Mouse (Mus musculus) midbrain, embryonic 13.5 days (tissue): ENCODE results near the gene 4930544D05Rik. TPM values are rescaled to one million over a fixed set of nuclear protein-coding genes. Genes with fewer than 3 reads are reported as not detected.

Experiments used
- ATAC-seq: fragments of 200-750 bp; cut with Nextera tagmentation; 2 replicates; pipeline ENCODE4 v1.8.0; 2017; ENCODE audit warnings: mild to moderate bottlenecking, moderate TSS enrichment, moderate library complexity
- H3K27ac ChIP-seq: fragments of 300-500 bp; sonication (generic); 2 replicates; pipeline ENCODE4 v1.5.1; 2015; ENCODE audit warnings: inconsistent platforms, mild to moderate bottlenecking, moderate library complexity
- H3K27me3 ChIP-seq: fragments of 300-500 bp; sonication (generic); 2 replicates; pipeline ENCODE4 v1.6.1; 2015; ENCODE audit warnings: mild to moderate bottlenecking, inconsistent platforms
- H3K36me3 ChIP-seq: fragments of 300-500 bp; sonication (generic); 2 replicates; pipeline ENCODE4 v1.6.1; 2015; ENCODE audit warnings: mild to moderate bottlenecking, inconsistent platforms
- H3K4me1 ChIP-seq: fragments of 300-500 bp; sonication (generic); replicated peaks from 2 replicates; pipeline ENCODE4 v1.6.1; 2015; ENCODE audit warnings: inconsistent platforms
- H3K4me2 ChIP-seq: fragments of 300-500 bp; sonication (generic); replicated peaks from 2 replicates; pipeline ENCODE4 v1.6.1; 2015; ENCODE audit warnings: moderate library complexity, mild to moderate bottlenecking, inconsistent platforms
- H3K4me3 ChIP-seq: fragments of 300-500 bp; sonication (generic); replicated peaks from 2 replicates; pipeline ENCODE4 v1.5.1; 2015; ENCODE audit warnings: mild to moderate bottlenecking, inconsistent platforms
- H3K9ac ChIP-seq: fragments of 300-500 bp; sonication (generic); replicated peaks from 2 replicates; pipeline ENCODE4 v1.6.1; 2015; ENCODE audit warnings: mild to moderate bottlenecking, inconsistent platforms
- H3K9me3 ChIP-seq: fragments of 300-500 bp; sonication (generic); 2 replicates; pipeline ENCODE4 v1.6.1; 2016; ENCODE audit warnings: mild to moderate bottlenecking, inconsistent platforms
- WGBS: fragments of 180-500 bp; shearing (Covaris S2); methylation state at CpG from one replicate; pipeline ENCODE4 v1.1.7; 2015; 5-methylcytosine and 5-hydroxymethylcytosine counted together
- polyA plus RNA-seq: library from polyadenylated mRNA; unstranded; fragments of >200 nt; fragmentation: Nextera tagmentation; extraction: Ambion mirVana; gene quantifications from 2 replicates; pipeline ENCODE4 v1.2.1, GENCODE M21; 2015

The 4930544D05Rik gene
- polyA plus RNA-seq, 1 experiment from 2014 or later: not detected

DNA sequence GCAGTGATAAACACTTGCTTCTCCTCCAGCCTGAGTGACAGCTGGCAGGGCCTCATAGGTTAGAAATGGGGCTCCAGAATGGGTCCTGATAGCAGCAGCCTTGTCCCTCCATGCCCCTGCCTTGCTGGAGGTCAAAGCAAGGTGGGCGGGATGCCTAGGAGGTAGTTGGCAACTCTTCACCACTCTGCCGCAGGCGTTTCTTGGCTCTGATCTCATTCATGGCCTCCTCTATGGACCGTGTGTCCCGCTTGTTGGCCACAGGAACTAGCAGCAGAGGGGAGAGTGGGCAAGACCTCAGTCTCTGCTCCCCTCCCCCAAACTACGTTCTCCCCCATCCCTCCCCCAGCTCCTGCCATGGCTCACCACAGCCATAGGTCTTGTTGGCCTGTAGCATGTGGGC lies 48.3 kb downstream of the 4930544D05Rik start:
- Histone ChIP-seq H3K36me3 (peaks cover 55% of the 10 kb centered on the region), H3K9me3 (no peaks in the 10 kb centered on the region), H3K27ac (no peak overlapping the region), H3K4me1 (peaks cover 17% of the 10 kb centered on the region), H3K9ac (no peak overlapping the region), H3K4me2 (no peak overlapping the region), H3K27me3 (no peaks in the 10 kb centered on the region), H3K4me3 (no peak overlapping the region)
- no peak for ATAC-seq
- 91% methylated on average over 4 of the region's 6 CpGs for WGBS

DNA sequence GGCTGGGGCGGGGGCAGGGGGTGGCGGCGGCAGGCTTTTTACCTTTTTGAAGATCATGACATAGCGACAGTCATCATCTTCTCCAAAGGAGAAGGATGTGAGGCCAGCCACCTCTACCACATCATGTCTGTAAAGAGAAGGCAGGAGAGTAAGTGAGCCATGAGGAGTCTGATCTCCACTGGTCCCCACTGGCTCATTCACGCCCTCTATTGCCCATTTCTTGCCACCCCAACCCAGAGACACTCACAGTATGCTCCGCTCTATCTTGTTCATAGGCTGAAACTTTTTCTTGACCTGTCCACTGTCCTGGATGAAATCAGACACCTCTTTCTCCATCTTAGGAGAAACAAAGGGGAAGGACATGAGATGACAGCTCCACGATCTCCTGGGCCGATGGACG lies 49.1 kb downstream of the 4930544D05Rik start:
- no peak overlapping the region for H3K27ac ChIP-seq
- no peak overlapping the region for H3K9ac ChIP-seq
- peaks cover 55% of the 10 kb centered on the region for H3K36me3 ChIP-seq
- ATAC-seq: no peak
- H3K4me2 ChIP-seq: no peak overlapping the region
- no peak overlapping the region for H3K4me3 ChIP-seq
- no peaks in the 10 kb centered on the region for H3K27me3 ChIP-seq
- peaks cover 17% of the 10 kb centered on the region for H3K4me1 ChIP-seq
- 92% methylated on average over 9 of the region's 9 CpGs for WGBS
- H3K9me3 ChIP-seq: no peaks in the 10 kb centered on the region

Other genes starting within 250 kb of the 4930544D05Rik start
- 33.9 and 34.1 TPM in 2 replicates for gene Pelp1, start 205.8 kb upstream of the 4930544D05Rik start, polyA plus RNA-seq
- gene Arrb2, start 183.2 kb upstream of the 4930544D05Rik start, polyA plus RNA-seq: 44.8 and 45.5 TPM in 2 replicates
- 41.9 and 43.6 TPM in 2 replicates for gene Med11, start 163.9 kb upstream of the 4930544D05Rik start, polyA plus RNA-seq
- gene Zmynd15, start 156.4 kb upstream of the 4930544D05Rik start, polyA plus RNA-seq: 0.40 and 0.44 TPM in 2 replicates
- 1.4 and 1.6 TPM in 2 replicates for gene Cxcl16, start 155.9 kb upstream of the 4930544D05Rik start, polyA plus RNA-seq
- gene Tm4sf5, start 110.6 kb upstream of the 4930544D05Rik start, polyA plus RNA-seq: 0.54 and 1.2 TPM in 2 replicates
- not detected in 2 replicates for gene Vmo1, start 101.2 kb upstream of the 4930544D05Rik start, polyA plus RNA-seq
- 0.35 and 0.42 TPM in 2 replicates for gene Gltpd2, start 96.7 kb upstream of the 4930544D05Rik start, polyA plus RNA-seq
- 827 and 844 TPM in 2 replicates for gene Psmb6, start 90.5 kb upstream of the 4930544D05Rik start, polyA plus RNA-seq
- not detected in 2 replicates for gene Gm40193, start 82.9 kb upstream of the 4930544D05Rik start, polyA plus RNA-seq
- 5.2 and 6.5 TPM in 2 replicates for gene Pld2, start 75.8 kb upstream of the 4930544D05Rik start, polyA plus RNA-seq
- gene Mink1, start 53.0 kb upstream of the 4930544D05Rik start, polyA plus RNA-seq: 10.7 and 14.2 TPM in 2 replicates
- gene Chrne, start 3.4 kb downstream of the 4930544D05Rik start, polyA plus RNA-seq: not detected in 2 replicates
- 0.17 and 0.26 TPM in 2 replicates for gene Gp1ba, start 23.3 kb downstream of the 4930544D05Rik start, polyA plus RNA-seq
- 111 and 113 TPM in 2 replicates for gene Rnf167, start 31.4 kb downstream of the 4930544D05Rik start, polyA plus RNA-seq
- 169 and 170 TPM in 2 replicates for gene Slc25a11, start 31.6 kb downstream of the 4930544D05Rik start, polyA plus RNA-seq
- gene Pfn1, start 38.8 kb downstream of the 4930544D05Rik start, polyA plus RNA-seq: 785 and 825 TPM in 2 replicates
- 8.0 and 9.5 TPM in 2 replicates for gene Eno3, start 41.4 kb downstream of the 4930544D05Rik start, polyA plus RNA-seq
- gene Spag7, start 53.6 kb downstream of the 4930544D05Rik start, polyA plus RNA-seq: 180 and 181 TPM in 2 replicates
- gene Camta2, start 72.3 kb downstream of the 4930544D05Rik start, polyA plus RNA-seq: 15.3 and 16.4 TPM in 2 replicates
- gene Inca1, start 84.3 kb downstream of the 4930544D05Rik start, polyA plus RNA-seq: 0.94 and 1.8 TPM in 2 replicates
- 1.4 and 2.1 TPM in 2 replicates for gene Kif1c, start 84.7 kb downstream of the 4930544D05Rik start, polyA plus RNA-seq
- gene Zfp3, start 148.4 kb downstream of the 4930544D05Rik start, polyA plus RNA-seq: 13.2 and 15.1 TPM in 2 replicates
- gene Scimp, start 196.7 kb downstream of the 4930544D05Rik start, polyA plus RNA-seq: 0.19 TPM in 1 of 2 replicates, not detected in the other
- gene Rabep1, start 228.9 kb downstream of the 4930544D05Rik start, polyA plus RNA-seq: 74.0 and 77.2 TPM in 2 replicates